Mouse (Mus musculus) spleen, postnatal 10 days (tissue): ENCODE data around the gene Tuba3b.
A peak's percentile ranks its signal among the peaks of the same experiment; 100 is the strongest.

Experiments
- DNase-seq, 2 experiments: peaks; one replicate each; pipeline ENCODE4 v3.0.0; 2021 to 2022; ENCODE audit warnings: low spot score in 2 of 2

The Tuba3b gene

DNA sequence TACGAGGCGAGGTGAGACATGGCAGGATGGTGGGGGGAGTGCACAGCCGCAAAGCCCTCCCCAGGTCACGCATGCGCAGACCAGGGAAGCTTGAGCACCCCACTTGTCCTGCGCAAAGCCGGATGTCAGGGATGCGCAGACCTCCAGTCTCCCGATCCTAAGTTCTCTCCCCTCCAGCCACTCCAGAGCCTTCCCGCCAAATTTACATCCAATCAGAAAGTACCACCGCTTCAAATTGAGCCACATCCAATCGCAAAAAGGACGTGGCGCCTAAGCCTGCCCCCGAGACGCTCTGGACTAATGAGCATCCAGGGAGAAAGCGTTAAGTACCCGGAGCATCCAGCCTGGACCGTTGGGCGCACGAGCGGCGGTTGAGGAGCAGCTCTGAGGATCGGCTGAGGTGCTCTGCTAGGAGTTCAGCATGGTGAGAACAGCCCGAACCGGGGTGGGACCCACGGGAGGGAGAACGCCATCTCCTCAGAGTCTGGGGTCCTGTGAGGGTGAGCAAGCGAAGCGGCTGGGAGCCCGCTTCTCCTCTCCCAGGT, at the start of gene Tuba3b:
Gene Tuba3b, plus strand, starts transcription at position 92 of the 545 bp plus-strand sequence.
- DNase-seq = no peak

DNA sequence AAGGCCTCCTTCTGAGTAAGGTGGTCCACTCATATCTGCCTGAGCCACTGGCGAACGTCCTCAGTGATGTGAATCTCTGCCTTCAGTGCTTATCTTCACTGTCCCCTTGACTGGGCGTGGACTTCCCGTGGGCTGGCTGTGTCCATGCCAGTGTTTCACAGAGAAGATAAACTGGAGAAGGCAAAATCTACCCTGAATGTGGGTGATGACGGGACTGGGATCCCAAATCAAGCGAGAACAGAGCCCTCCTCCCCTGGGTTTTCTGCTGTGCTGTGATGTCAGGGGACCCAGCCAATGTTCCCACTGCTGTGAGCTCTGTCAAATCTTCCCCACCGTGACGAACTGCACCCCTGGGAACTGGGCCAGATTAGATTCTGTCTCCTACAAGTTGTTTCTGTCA, 48.3 kb upstream of the Tuba3b start:
- no peak for DNase-seq

DNA sequence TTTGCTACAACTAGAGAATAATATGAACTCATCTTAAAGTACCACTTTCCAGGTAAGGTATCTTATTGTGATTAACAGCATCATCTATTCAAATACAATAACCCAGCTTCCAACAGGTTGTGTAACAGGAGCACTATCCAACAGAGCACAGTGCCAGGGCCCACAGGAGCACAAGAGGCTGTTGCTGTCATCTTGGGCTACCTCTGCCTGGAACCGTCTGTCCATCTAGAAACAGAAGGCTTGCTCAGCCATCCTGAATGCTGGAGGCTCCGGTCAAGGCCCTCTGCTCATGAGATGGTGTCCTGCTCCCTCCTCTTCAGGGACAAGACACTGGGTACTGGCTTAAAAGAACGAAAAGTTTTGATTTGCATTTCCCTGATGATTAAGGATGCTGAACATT, 47.7 kb upstream of the Tuba3b start:
- DNase-seq = no peak

DNA sequence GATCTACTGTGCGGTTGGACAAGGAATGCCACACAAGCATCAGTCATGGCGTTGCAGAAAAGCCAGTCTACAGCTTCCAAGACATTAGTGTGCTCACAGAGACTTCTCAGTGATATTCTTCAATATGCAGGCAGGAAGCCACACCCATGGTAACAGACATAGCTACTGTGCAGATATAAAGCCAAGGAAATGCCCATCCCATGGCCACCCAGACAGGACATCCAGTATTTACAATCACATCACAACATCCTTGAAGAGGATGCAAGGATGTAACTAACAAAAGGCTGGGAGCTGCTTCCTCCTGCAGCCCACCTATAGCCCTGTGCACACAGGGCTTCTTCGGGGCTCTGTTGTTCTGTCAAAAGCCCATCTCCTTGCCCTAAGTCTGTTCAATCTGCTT, 46.9 kb upstream of the Tuba3b start:
- DNase-seq = no peak

- DNase-seq = no peak
Observed at GRCm38 (mm10) chr6:145573250-145574013, 42.1 kb upstream of the Tuba3b start.

DNA sequence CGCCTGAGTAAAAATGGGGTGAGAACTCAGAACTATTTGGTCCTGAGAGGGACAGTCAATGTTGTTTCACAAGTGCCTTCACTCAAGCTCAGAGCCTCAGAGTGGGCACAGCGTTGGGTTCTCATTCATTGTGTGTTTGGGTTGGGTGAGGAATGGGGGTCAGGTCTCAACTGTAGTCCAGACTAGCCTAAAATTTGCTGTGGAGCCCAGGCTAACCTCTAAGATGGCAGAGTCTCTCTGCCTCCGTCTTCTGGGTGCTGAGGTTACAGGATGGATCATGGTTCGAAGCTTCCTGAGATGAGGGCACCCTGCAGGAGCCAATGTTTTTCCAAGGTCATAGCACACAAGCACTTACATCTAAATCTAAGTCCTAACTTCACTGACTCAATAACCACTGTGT, 38.8 kb upstream of the Tuba3b start:
- no peak for DNase-seq

DNA sequence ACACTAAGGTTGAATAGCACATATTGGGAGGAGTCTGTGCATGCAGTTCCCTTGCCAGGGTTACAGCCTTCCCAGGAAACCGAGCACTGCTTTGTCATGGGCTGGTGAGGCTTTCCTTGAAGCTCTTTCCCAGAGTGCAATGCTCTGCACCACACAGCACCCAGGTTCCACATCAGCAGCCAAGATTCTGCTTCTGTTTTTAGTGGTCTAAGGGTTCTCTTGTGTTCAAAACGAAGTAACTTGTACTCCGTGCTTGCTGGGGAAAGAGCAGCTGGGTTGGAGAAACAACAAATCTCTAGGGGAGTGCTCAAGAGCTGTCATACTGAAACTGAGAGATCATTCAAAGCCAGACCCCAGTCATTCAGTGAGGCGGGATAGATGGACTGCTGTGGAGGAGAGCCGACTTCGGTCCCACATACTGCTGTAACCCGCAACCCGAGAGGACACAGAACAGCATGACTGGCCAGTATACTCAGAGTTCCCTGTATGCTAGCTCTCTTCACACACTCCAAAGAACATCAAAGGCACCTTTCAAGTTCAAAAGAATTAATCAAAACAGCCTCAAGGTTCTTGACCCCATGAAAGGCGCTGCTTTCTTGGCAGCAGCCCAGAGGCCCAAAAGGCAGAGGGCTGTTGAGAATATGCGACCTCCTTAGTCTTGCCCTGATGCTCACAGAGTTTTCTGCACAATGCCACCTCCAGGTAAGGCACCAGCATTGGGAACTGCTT, 36.9 kb upstream of the Tuba3b start:
- DNase-seq = no peak

DNA sequence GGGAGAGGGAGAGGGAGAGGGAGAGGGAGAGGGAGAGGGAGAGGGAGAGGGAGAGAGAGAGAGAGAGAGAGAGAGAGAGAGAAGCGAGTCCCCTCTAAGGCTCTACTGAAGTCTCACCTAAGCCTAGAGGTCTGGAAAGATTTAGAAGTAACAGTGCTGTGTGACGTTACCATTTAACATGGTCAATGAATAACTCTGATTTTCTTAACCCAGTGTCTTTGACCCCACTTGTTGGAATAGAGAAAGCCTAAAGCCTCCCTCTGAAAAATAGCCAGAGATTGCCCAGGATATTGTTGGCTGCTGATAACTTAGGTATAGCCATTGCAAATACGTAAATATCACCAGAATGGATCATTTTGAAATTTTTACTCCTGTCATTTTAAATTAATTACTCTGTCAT, 35.8 kb upstream of the Tuba3b start:
- no peak for DNase-seq

DNA sequence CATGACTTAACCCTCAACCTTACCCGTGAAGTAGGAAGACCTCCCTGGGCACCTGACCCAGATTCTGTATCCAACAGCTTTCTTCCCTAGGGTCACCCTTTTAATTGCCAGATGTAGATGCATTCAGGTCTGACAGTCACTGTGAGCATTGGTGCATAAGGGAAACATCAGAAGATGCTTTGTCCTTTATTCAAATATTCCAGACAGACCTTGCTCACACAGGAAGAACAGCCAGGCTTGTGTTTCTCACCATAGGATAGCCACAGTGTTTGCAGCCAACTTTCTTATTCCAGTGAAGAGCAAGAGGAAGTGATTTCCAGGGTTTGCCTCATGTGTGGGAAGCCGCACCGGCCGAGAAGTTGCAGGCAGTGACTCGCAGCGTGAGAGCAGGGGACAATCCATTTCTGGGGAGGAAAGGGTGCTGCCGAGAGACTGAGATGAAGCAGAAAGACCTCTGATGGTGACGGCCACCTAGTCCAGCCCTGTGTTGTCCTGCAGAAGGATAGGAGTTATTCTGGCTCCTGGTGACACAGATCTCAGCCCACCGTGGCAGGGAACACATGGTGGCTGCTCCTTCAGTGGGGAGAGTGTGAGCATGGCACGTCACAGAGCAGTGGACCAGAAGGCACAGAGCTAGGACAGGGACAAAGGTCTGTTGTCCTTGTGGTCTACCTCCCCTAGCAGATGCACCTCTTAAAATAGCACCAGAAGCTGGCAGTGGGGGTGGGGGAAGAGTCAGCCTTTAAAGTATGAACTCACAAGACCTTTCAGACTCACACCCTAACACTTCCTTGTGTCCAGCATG, 34.0 kb upstream of the Tuba3b start:
- DNase-seq = no peak

DNA sequence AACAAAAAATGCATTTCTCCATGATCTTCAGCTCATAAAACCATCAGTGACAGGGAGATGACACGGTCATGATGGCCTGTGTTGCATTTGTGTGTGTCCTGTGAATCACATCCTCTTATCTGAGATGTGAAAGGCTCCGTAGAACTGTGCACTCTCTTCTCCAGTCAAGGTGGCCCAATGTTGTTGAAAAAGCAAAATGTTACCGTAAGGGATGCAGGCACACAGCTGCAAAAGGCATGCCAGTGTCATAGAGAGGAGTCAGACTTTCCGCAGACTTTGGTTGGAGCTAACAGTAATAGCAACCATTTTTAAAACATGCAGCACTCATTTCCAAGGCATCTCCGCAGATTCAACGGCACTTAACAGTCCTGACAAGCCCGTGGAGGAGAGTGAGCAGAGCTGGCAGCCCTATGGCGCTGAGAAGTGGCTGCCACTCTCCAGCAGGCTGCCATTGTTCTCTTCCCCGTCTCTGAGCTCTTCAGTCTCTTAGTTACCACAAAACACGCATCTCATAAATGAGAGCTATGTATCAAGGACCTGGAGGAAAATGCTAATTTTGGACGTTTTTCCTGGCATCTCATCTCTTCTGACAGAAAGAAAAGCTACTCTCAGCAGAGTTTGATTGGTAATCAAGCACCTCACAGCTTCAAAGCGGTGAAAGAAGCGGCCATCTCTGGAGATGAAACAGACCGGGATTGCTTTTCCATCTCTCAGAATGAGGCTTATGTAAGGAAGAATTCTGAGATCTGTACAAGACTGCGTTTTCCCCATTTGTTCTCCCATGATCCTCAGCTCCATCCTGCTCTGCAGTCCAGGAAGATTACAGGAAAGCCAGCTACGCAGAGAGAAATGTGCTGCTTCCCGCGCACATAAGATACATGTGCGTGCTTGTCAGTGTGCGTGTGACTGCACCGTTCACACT, 30.2 kb upstream of the Tuba3b start:
- DNase-seq = no peak

DNA sequence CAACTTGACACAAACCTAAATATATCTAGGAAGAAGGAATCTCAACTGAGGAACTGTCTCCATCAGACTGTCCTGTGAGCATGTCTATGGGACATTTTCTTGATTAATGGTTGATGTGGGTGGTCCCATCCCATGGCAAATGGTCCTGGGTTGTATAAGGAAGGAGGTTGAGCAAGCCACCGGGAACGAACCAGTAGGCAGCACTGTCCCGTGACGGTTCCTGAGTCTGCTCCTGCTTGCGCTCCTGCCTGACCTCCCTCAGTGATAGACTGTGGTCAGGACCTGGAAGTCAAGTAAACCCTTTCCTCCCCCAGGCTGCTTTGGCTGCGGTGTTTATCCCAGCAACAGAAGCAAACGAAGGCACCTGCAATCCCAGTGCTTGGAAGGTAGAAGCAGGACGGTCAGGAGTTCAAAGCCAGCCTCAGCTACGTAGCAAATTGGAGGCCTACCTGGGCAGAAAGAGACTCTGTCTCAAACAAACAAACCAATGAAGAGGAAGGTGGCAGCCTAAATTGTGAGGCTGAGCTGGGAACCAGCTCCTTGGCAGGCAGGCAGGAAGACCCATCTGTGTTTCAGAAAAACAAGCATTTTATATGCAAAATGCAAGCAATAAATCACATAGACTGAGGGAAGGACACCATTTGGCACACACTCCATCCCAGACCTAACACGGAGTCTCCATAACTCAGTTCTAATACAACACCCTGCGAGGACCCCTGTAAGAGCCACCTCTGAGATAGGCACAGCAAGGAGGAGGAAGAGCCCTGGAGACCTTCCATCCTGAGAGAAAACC, 24.9 kb upstream of the Tuba3b start:
- no peak for DNase-seq

- DNase-seq = no peak
Observed at GRCm38 (mm10) chr6:145591578-145591977, 24.0 kb upstream of the Tuba3b start.

DNA sequence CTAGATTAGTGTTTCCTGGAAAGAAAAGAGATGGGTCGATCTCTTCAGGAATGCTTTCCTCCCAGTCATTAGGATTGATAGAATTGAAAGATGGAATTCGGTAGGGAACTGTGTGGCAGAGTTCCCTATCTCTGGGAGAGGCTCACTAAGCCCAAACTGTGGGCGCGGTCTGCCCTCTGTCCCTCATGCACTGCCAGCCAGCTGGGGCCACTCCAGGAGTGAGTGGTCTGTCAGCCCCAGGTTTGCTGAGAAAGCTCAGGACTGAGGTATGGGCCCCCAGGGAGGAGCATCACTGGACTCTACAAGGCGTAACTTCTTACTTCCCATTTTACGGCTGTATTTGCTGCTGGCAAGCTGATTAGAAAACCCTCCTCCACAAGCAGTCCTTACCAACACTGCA, 23.5 kb upstream of the Tuba3b start:
- no peak for DNase-seq

DNA sequence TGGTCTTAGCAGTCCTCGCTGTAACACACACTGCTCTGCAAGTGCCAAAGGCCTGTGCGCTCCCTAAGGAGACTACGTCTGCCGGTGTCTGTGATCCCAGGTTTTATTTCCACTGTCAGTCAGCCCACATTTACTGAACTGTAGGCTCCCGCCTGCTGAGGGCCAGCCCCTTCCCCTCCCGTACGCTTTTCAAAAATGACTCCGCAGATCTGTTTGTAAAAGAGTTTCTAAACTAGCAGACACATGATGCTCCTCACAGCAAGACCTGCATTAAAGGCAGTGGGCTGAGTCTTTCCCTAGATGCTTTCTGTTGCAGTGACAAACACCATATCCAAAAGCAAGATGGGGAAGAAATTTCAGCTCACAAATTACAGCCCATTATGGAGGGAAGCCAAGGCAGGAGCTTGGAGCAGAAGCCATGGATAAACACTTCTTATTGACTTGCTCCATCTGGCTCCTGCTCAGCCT, 23.0 kb upstream of the Tuba3b start:
- DNase-seq = no peak

GRCm38 (mm10) chr6:145593991-145594390, 21.6 kb upstream of the Tuba3b start:
- DNase-seq = no peak

- no peak for DNase-seq
Observed at GRCm38 (mm10) chr6:145595905-145596304, 19.7 kb upstream of the Tuba3b start.

DNA sequence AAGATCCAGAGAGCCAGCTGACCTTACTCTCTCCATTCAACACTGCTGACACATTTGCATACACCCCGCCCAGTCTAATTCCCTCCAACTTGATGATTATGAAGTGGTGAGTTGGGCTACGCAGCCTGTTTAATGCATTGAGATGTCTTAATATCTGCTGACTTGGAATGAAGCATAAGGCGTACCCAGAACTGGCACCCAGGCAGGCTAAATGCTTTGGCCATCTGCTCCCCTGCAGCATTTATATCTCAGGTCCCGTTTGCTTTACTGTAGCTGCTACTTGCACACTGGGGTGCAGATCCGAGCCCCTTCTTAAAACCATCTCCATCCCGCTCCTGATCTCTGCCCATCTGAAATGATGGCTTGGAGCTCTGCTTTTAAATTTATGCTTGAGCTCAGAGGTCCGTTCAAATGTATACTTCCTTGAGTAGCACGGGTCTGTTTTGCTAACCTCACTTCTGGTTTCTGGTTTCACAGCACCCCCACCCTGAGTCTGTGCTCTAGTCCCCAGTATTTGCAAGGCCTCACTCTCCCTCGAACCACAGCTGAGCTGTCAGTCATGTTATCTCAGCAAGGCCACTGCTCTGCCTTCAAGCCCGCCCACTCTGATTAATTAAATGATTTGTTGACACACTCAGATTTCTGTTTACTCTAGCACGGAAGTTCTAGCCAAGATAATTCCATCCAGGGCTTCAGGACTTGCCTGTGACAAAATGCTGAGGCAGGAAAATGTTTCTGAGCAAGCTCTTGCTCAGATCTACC, 16.6 kb upstream of the Tuba3b start:
- DNase-seq = peak in 1 of 2 experiments; percentile 40

- no peak for DNase-seq
Observed at GRCm38 (mm10) chr6:145604126-145604525, 11.4 kb upstream of the Tuba3b start.

GRCm38 (mm10) chr6:145604648-145605047, 10.9 kb upstream of the Tuba3b start:
- no peak for DNase-seq
